Mouse (Mus musculus) kidney, postnatal 25 days (tissue): ENCODE measurements around the gene Prap1.
A peak's percentile ranks its signal among the peaks of the same experiment; 100 is the strongest.

ENCODE experiments used
- DNase-seq, 2 experiments: peaks; one replicate each; pipeline ENCODE4 v3.0.0; 2021; ENCODE audit warnings: mixed read lengths in 2 of 2

Gene Prap1

GRCm38 (mm10) chr7:140135106-140135770, 42.0 kb downstream of the Prap1 start:
- peak in 1 of 2 experiments; percentile 15 for DNase-seq

GRCm38 (mm10) chr7:140137135-140138020, 44.2 kb downstream of the Prap1 start, which contains the start of gene Mtg1:
Gene Mtg1, plus strand, starts transcription at chr7:140137564.
- DNase-seq: peak; percentile 96 to 97

- no peak for DNase-seq
These were observed 44.8 kb downstream of the Prap1 start for GRCm38 (mm10) chr7:140138021-140138310.

GRCm38 (mm10) chr7:140141350-140141749, 48.2 kb downstream of the Prap1 start:
- peak; percentile 77 to 79 for DNase-seq

- no peak for DNase-seq
These were observed 51.4 kb downstream of the Prap1 start for GRCm38 (mm10) chr7:140144550-140144949.
